23 mouse cellular contexts compared by ENCODE assay signal in the genomic region with DNA sequence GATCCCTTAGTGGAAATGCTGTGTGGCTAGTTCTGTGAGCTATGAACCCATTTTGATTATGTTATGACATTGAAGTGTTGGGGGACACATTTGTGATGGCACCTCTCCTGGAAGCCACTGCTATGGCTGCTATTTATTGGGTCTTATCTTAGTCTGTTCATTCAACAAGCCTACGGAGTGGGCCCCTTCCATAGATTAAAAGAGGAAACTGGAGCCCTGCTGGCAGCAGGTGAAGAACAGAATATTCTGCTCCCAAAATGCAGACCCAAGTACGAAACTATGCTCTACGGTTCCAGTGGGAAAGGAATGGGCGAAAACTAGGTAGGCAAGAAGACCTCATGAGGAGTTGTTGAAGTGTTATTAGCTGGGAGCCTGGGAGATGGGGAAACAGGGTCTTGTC. TPM values are rescaled to one million over a fixed set of nuclear protein-coding genes. Genes with fewer than 3 reads are reported as not detected.
DNase-seq lines count a peak whose midpoint lies in the region; ATAC-seq and TF ChIP-seq lines count a peak whose summit lies in the region.
"Had no signal": no experiment of that assay in that cellular context is flagged by ENCODE, and none has a peak within 500 bp of the region (broad histone marks: within the 10 kb centered on the region; RNA-seq: fewer than 3 reads in every experiment).

No protein-coding gene starts in this region.

- WGBS in intestine, embryonic 14.5 days, result 85% methylated on average over 4 of the region's 4 CpGs
- whole genome bisulfite sequencing in intestine, embryonic 16.5 days, result 90% methylated on average over 4 of the region's 4 CpGs
- 53% methylated on average over 4 of the region's 4 CpGs for WGBS in liver, embryonic 13.5 days (ENCODE audit: insufficient replicate concordance)
- 91% methylated on average over 4 of the region's 4 CpGs for WGBS in forebrain, postnatal 0 days

- H3K4me2 ChIP-seq in intestine, embryonic 14.5 days (ENCODE audit: low read length), result no peak overlapping the region
- no peak overlapping the region for H3K4me2 ChIP-seq in intestine, embryonic 16.5 days (ENCODE audit: low read depth, low read length)
- H3K4me2 ChIP-seq in liver, embryonic 13.5 days, result peak overlapping the region; percentile 53
- no peak overlapping the region for H3K4me2 ChIP-seq in forebrain, postnatal 0 days (ENCODE audit: low read depth)
- H3K4me2 ChIP-seq: embryonic facial prominence, embryonic 15.5 days; forebrain, embryonic 12.5 days; heart, embryonic 13.5 days; hindbrain, embryonic 12.5 days had no signal

- H3K27ac ChIP-seq in intestine, embryonic 14.5 days (ENCODE audit: low read depth), result no peak overlapping the region
- no peak overlapping the region for H3K27ac ChIP-seq in intestine, embryonic 16.5 days (ENCODE audit: low read length)
- peak overlapping the region; percentile 51 for H3K27ac ChIP-seq in MEL (ENCODE audit: control insufficient read depth, low read depth, low read length)
- H3K27ac ChIP-seq in liver, embryonic 13.5 days, result peak overlapping the region; percentile 75
- no peak overlapping the region for H3K27ac ChIP-seq in forebrain, postnatal 0 days (ENCODE audit: low read depth, low read length)
- H3K27ac ChIP-seq: embryonic facial prominence, embryonic 15.5 days; forebrain, embryonic 12.5 days; gastrocnemius, adult 2 months; hindbrain, embryonic 12.5 days had no signal

- peak; percentile 50 to 62; a peak in 3 of 4 replicates for TF ChIP-seq EP300 in MEL (IDR thresholded peaks at IDR 0.05; ENCODE audit: low read depth in 1 of 2, low read length in 2 of 2)

- H3K4me1 ChIP-seq in intestine, embryonic 14.5 days (replicated peaks; ENCODE audit: control insufficient read depth, insufficient read depth, low read length), result no peaks in the 10 kb centered on the region
- H3K4me1 ChIP-seq in intestine, embryonic 16.5 days (ENCODE audit: control insufficient read depth, insufficient read depth, low read length), result peaks cover 7% of the 10 kb centered on the region
- H3K4me1 ChIP-seq in MEL (ENCODE audit: control insufficient read depth in 1 of 2, insufficient read depth in 2 of 2, low read length in 2 of 2), result peaks cover 7 to 44% of the 10 kb centered on the region in 2 experiments
- H3K4me1 ChIP-seq in liver, embryonic 13.5 days (replicated peaks), result peaks cover 75% of the 10 kb centered on the region
- H3K4me1 ChIP-seq in forebrain, postnatal 0 days (ENCODE audit: insufficient read depth), result no peaks in the 10 kb centered on the region
- H3K4me1 ChIP-seq: embryonic facial prominence, embryonic 15.5 days; forebrain, embryonic 12.5 days; hindbrain, embryonic 12.5 days had no signal

- TF ChIP-seq CTCF in MEL (IDR thresholded peaks at IDR 0.05 in 2 of 3, conservative IDR thresholded peaks at IDR 0.05 in 1 of 3; ENCODE audit: control insufficient read depth in 1 of 3, insufficient read depth in 1 of 3, low read depth in 2 of 3, low read length in 3 of 3, poor library complexity in 1 of 3, severe bottlenecking in 1 of 3), result no peak
- TF ChIP-seq CTCF in forebrain, postnatal 0 days (IDR thresholded peaks at IDR 0.05; ENCODE audit: low read depth), result no peak

- no peak for ATAC-seq in intestine, embryonic 14.5 days (replicated peaks; ENCODE audit: low FRiP score, low TSS enrichment, low read depth)
- no peak for ATAC-seq in intestine, embryonic 16.5 days
- ATAC-seq in liver, embryonic 13.5 days (ENCODE audit: low read depth), result no peak
- ATAC-seq in forebrain, postnatal 0 days, result no peak
- ATAC-seq: hindbrain, embryonic 16.5 days had no signal

- no peaks in the 10 kb centered on the region for H3K9me3 ChIP-seq in intestine, embryonic 14.5 days (ENCODE audit: control insufficient read depth, low read length)
- H3K9me3 ChIP-seq in intestine, embryonic 16.5 days (ENCODE audit: control insufficient read depth, low read length), result no peaks in the 10 kb centered on the region
- H3K9me3 ChIP-seq in MEL (replicated peaks; ENCODE audit: insufficient read depth, low read length), result no peaks in the 10 kb centered on the region
- no peaks in the 10 kb centered on the region for H3K9me3 ChIP-seq in liver, embryonic 13.5 days (replicated peaks)
- no peaks in the 10 kb centered on the region for H3K9me3 ChIP-seq in forebrain, postnatal 0 days (ENCODE audit: low read length)
- H3K9me3 ChIP-seq: embryonic facial prominence, embryonic 15.5 days; forebrain, embryonic 12.5 days; heart, embryonic 13.5 days; hindbrain, embryonic 12.5 days had no signal

- no peaks in the 10 kb centered on the region for H3K27me3 ChIP-seq in intestine, embryonic 14.5 days (replicated peaks; ENCODE audit: control insufficient read depth, insufficient read depth, low read length)
- H3K27me3 ChIP-seq in intestine, embryonic 16.5 days (replicated peaks; ENCODE audit: control insufficient read depth, insufficient read depth, low read length), result no peaks in the 10 kb centered on the region
- H3K27me3 ChIP-seq in MEL (ENCODE audit: control insufficient read depth in 1 of 2, insufficient read depth in 2 of 2, low read length in 2 of 2), result no peaks in the 10 kb centered on the region
- no peaks in the 10 kb centered on the region for H3K27me3 ChIP-seq in liver, embryonic 13.5 days
- H3K27me3 ChIP-seq in forebrain, postnatal 0 days (ENCODE audit: insufficient read depth, low read length), result no peaks in the 10 kb centered on the region
- H3K27me3 ChIP-seq: CH12.LX; embryonic facial prominence, embryonic 15.5 days; forebrain, embryonic 12.5 days; heart, embryonic 13.5 days; hindbrain, embryonic 12.5 days had no signal

- peak; percentile 35 for DNase-seq in intestine, embryonic 14.5 days (ENCODE audit: low spot score)
- peak; percentile 60 for DNase-seq in MEL (ENCODE audit: low read depth, low spot score)
- peak; percentile 16 for DNase-seq in liver, embryonic 13.5 days
- DNase-seq in adrenal gland, adult 2 months, result no peak
- DNase-seq in forebrain, postnatal 0 days, result no peak
- DNase-seq: adrenal gland, postnatal 10 days; cerebellum, adult 11 months; cerebellum, adult 8-10 months; cerebellum, postnatal 14 days; embryo, embryonic 11 days; gastrocnemius, adult 2 months; gastrocnemius, postnatal 25 days; heart, postnatal 36 days had no signal

- H3K79me2 ChIP-seq in MEL (ENCODE audit: control insufficient read depth, insufficient read depth, low read length, poor library complexity), result no peaks in the 10 kb centered on the region

- no peak overlapping the region for H3K9ac ChIP-seq in intestine, embryonic 14.5 days (ENCODE audit: low read length)
- H3K9ac ChIP-seq in intestine, embryonic 16.5 days (ENCODE audit: low read depth, low read length), result no peak overlapping the region
- no peak overlapping the region for H3K9ac ChIP-seq in MEL (ENCODE audit: control insufficient read depth, low read depth, low read length, poor library complexity, severe bottlenecking)
- peak overlapping the region; percentile 34; the same call in 1 of the 2 replicates for H3K9ac ChIP-seq in liver, embryonic 13.5 days
- no peak overlapping the region for H3K9ac ChIP-seq in forebrain, postnatal 0 days
- H3K9ac ChIP-seq: embryonic facial prominence, embryonic 15.5 days; forebrain, embryonic 12.5 days; heart, embryonic 13.5 days; hindbrain, embryonic 12.5 days had no signal

- TF ChIP-seq POLR2A in MEL (IDR thresholded peaks at IDR 0.05; ENCODE audit: control insufficient read depth in 1 of 2, insufficient read depth in 1 of 2, low read depth in 1 of 2, low read length in 2 of 2, poor library complexity in 1 of 2), result no peak

- no peaks in the 10 kb centered on the region for H3K36me3 ChIP-seq in intestine, embryonic 14.5 days (ENCODE audit: control insufficient read depth, insufficient read depth, low read length)
- H3K36me3 ChIP-seq in intestine, embryonic 16.5 days (ENCODE audit: control insufficient read depth, insufficient read depth, low read length), result no peaks in the 10 kb centered on the region
- H3K36me3 ChIP-seq in MEL (ENCODE audit: control insufficient read depth in 1 of 2, insufficient read depth in 2 of 2, low read length in 2 of 2), result peaks cover 0 to 34% of the 10 kb centered on the region in 2 experiments; a peak in 2 of 4 replicates
- no peaks in the 10 kb centered on the region for H3K36me3 ChIP-seq in liver, embryonic 13.5 days
- H3K36me3 ChIP-seq in forebrain, postnatal 0 days (ENCODE audit: insufficient read depth), result no peaks in the 10 kb centered on the region
- H3K36me3 ChIP-seq: embryonic facial prominence, embryonic 15.5 days; forebrain, embryonic 12.5 days; heart, embryonic 13.5 days; hindbrain, embryonic 12.5 days had no signal

- TF ChIP-seq RAD21 in MEL (IDR thresholded peaks at IDR 0.05; ENCODE audit: low read depth, low read length), result no peak

- no peak overlapping the region for H3K4me3 ChIP-seq in intestine, embryonic 14.5 days (ENCODE audit: low read depth, low read length)
- H3K4me3 ChIP-seq in intestine, embryonic 16.5 days (ENCODE audit: low read length), result no peak overlapping the region
- no peak overlapping the region for H3K4me3 ChIP-seq in MEL (ENCODE audit: control insufficient read depth in 1 of 2, insufficient read depth in 1 of 2, low read depth in 2 of 2, low read length in 2 of 2)
- no peak overlapping the region; the same call in 1 of the 2 replicates for H3K4me3 ChIP-seq in liver, embryonic 13.5 days (replicated peaks)
- no peak overlapping the region for H3K4me3 ChIP-seq in forebrain, postnatal 0 days (ENCODE audit: low read depth, low read length)
- H3K4me3 ChIP-seq: embryonic facial prominence, embryonic 15.5 days; forebrain, embryonic 12.5 days; gastrocnemius, adult 2 months; heart, embryonic 13.5 days; hindbrain, embryonic 12.5 days had no signal

RNA-seq across cellular contexts. Expression of a gene that starts 3.8 kb away (rescaled TPM):
- 1.1 TPM in 1 of 2 replicates, not detected in the other for polyA plus RNA-seq in intestine, embryonic 14.5 days (2014; fragmentation: Nextera tagmentation; extraction: Ambion mirVana)
- 33.2 and 42.2 TPM in 2 replicates for polyA plus RNA-seq in intestine, embryonic 16.5 days (2015; fragmentation: Nextera tagmentation; extraction: Ambion mirVana)
- total RNA-seq in MEL (2012; rRNA removed), result 0.33 and 2.1 TPM in 2 replicates
- under 1 TPM in 1 of 2 experiments, not detected in 1; 0.46 TPM for polyA plus RNA-seq in MEL (2012; ENCODE audit: insufficient read depth in 1 of 2, insufficient read length in 2 of 2, low read depth in 1 of 2, low replicate concordance in 2 of 2, missing spikeins in 1 of 2)
- 3.0 and 3.4 TPM in 2 replicates for polyA plus RNA-seq in liver, embryonic 13.5 days (2015; fragmentation: Nextera tagmentation; extraction: Ambion mirVana)
- not detected for total RNA-seq in adrenal gland, adult 2 months (2021)
- not detected in 2 replicates for polyA plus RNA-seq in adrenal gland, adult 2 months (2012; rRNA removed)
- not detected in 2 replicates for total RNA-seq in forebrain, postnatal 0 days (2014; rRNA removed)
- not detected in 2 replicates for polyA plus RNA-seq in forebrain, postnatal 0 days (2015; fragmentation: Nextera tagmentation; extraction: Ambion mirVana)
- total RNA-seq: CH12.LX; common myeloid progenitor, adult 5-6 weeks; gastrocnemius, adult 2 months; gastrocnemius, postnatal 25 days; granulocyte monocyte progenitor cell, adult 5-6 weeks had no signal
- polyA plus RNA-seq: brain, embryonic 14.5 days; embryonic facial prominence, embryonic 15.5 days; hindbrain, embryonic 16.5 days had no signal

RNA-seq across cellular contexts. Expression of a gene that starts 41.9 kb away (rescaled TPM):
- 2.9 and 3.6 TPM in 2 replicates for polyA plus RNA-seq in intestine, embryonic 14.5 days (2014; fragmentation: Nextera tagmentation; extraction: Ambion mirVana)
- polyA plus RNA-seq in intestine, embryonic 16.5 days (2015; fragmentation: Nextera tagmentation; extraction: Ambion mirVana), result 1.1 TPM in 2 replicates
- total RNA-seq in MEL (2012; rRNA removed), result not detected in 2 replicates
- not detected for polyA plus RNA-seq in MEL (2012; ENCODE audit: insufficient read depth in 1 of 2, insufficient read length in 2 of 2, low read depth in 1 of 2, low replicate concordance in 2 of 2, missing spikeins in 1 of 2)
- 0.13 and 0.22 TPM in 2 replicates for polyA plus RNA-seq in liver, embryonic 13.5 days (2015; fragmentation: Nextera tagmentation; extraction: Ambion mirVana)
- total RNA-seq in adrenal gland, adult 2 months (2021), result 1 to 10 TPM; 1.1 to 2.6 TPM
- 0.49 and 0.51 TPM in 2 replicates for polyA plus RNA-seq in adrenal gland, adult 2 months (2012; rRNA removed)
- total RNA-seq in forebrain, postnatal 0 days (2014; rRNA removed), result 17.8 and 27.4 TPM in 2 replicates
- polyA plus RNA-seq in forebrain, postnatal 0 days (2015; fragmentation: Nextera tagmentation; extraction: Ambion mirVana), result 3.7 and 5.9 TPM in 2 replicates
- total RNA-seq: CH12.LX; common myeloid progenitor, adult 5-6 weeks had no signal

Comparison
In these comparisons a context has a peak if more than half of its experiments do, and no peak if none do; other contexts are left out.
1. DNase-seq: peak in intestine, embryonic 14.5 days (single experiment), MEL (single experiment) and liver, embryonic 13.5 days (single experiment); none in adrenal gland, adult 2 months (single experiment) and forebrain, postnatal 0 days (single experiment).
2. H3K27ac ChIP-seq: peak in MEL (single experiment) and liver, embryonic 13.5 days (single experiment); none in intestine, embryonic 14.5 days (single experiment), intestine, embryonic 16.5 days (single experiment) and forebrain, postnatal 0 days (single experiment).